8 mouse cellular contexts compared by ENCODE assay signal in genomic region chr7:24587330-24588105, GRCm38 (mm10). TPM values are rescaled to one million over a fixed set of nuclear protein-coding genes. Genes with fewer than 3 reads are reported as not detected.
DNase-seq lines count a peak whose midpoint lies in the region; ATAC-seq lines count a peak whose summit lies in the region.

Gene Ethe1 (plus strand): TSS chr7:24587543.
Gene Zfp575 (minus strand): TSS chr7:24587641.

- H3K4me3 ChIP-seq in erythroblast, embryonic 14.5 days (replicated peaks) = peak within 1 kb of the TSS; percentile 42
- H3K4me3 ChIP-seq in hindbrain, embryonic 16.5 days (ENCODE audit: low read length) = peak within 1 kb of the TSS; percentile 63
- peak within 1 kb of the TSS; percentile 56 for H3K4me3 ChIP-seq in limb, embryonic 10.5 days

- ATAC-seq in erythroblast, adult 5-6 weeks (replicated peaks; ENCODE audit: low FRiP score, poor library complexity, severe bottlenecking) = no peak
- ATAC-seq in hindbrain, embryonic 16.5 days = peak; percentile 80
- 0 out of 2 replicates have a peak, but pooled peaks have one; percentile 24 for ATAC-seq in monocyte, adult 5-6 weeks (replicated peaks; ENCODE audit: insufficient number of reproducible peaks, low FRiP score, low TSS enrichment, poor library complexity, severe bottlenecking)

- H3K9me3 ChIP-seq in erythroblast, embryonic 14.5 days (ENCODE audit: control insufficient read depth, low read length) = peaks cover 20% of the 10 kb centered on the region
- peaks cover 4% of the 10 kb centered on the region; the same call in 1 of the 2 replicates for H3K9me3 ChIP-seq in hindbrain, embryonic 16.5 days (ENCODE audit: control insufficient read depth, low read length)
- no peaks in the 10 kb centered on the region for H3K9me3 ChIP-seq in limb, embryonic 10.5 days (replicated peaks)

- peaks cover 47% of the 10 kb centered on the region for H3K4me1 ChIP-seq in erythroblast, embryonic 14.5 days (ENCODE audit: control insufficient read depth)
- H3K4me1 ChIP-seq in hindbrain, embryonic 16.5 days (ENCODE audit: control insufficient read depth, insufficient read depth, low read depth, low read length) = peaks cover 8% of the 10 kb centered on the region
- peaks cover 10% of the 10 kb centered on the region for H3K4me1 ChIP-seq in limb, embryonic 10.5 days

- DNase-seq in cerebellum, postnatal 10 days = peak; percentile 87 to 92
- DNase-seq in frontal cortex, postnatal 10 days (ENCODE audit: low spot score in 2 of 2) = peak; percentile 82 to 83
- peak; percentile 87 for DNase-seq in limb, embryonic 10.5 days (ENCODE audit: low spot score)
- peak; percentile 62 for DNase-seq in testis, postnatal 14 days (ENCODE audit: low spot score)

- peak within 1 kb of the TSS; percentile 74 for H3K4me2 ChIP-seq in hindbrain, embryonic 16.5 days (ENCODE audit: low read length)

- H3K36me3 ChIP-seq in erythroblast, embryonic 14.5 days (ENCODE audit: control insufficient read depth) = no peaks in the 10 kb centered on the region
- H3K36me3 ChIP-seq in hindbrain, embryonic 16.5 days (ENCODE audit: control insufficient read depth, insufficient read depth, low read length) = no peaks in the 10 kb centered on the region
- H3K36me3 ChIP-seq in limb, embryonic 10.5 days = no peaks in the 10 kb centered on the region

- 4% methylated on average over 30 of the region's 30 CpGs for WGBS in hindbrain, embryonic 16.5 days
- WGBS in limb, embryonic 10.5 days = 7% methylated on average over 30 of the region's 30 CpGs

- H3K27me3 ChIP-seq in erythroblast, embryonic 14.5 days (ENCODE audit: control insufficient read depth) = peaks cover 27% of the 10 kb centered on the region
- peaks cover 8% of the 10 kb centered on the region for H3K27me3 ChIP-seq in hindbrain, embryonic 16.5 days (replicated peaks; ENCODE audit: control insufficient read depth, insufficient read depth, low read length)
- peaks cover 44% of the 10 kb centered on the region for H3K27me3 ChIP-seq in limb, embryonic 10.5 days (ENCODE audit: low read depth, poor library complexity, severe bottlenecking)

- peak within 1 kb of the TSS; percentile 84 for H3K9ac ChIP-seq in hindbrain, embryonic 16.5 days (ENCODE audit: low read depth, low read length)

- H3K27ac ChIP-seq in hindbrain, embryonic 16.5 days (ENCODE audit: low read depth, low read length) = peak within 1 kb of the TSS; percentile 79
- peak within 1 kb of the TSS; percentile 77 for H3K27ac ChIP-seq in limb, embryonic 10.5 days

RNA-seq across cellular contexts. Expression of gene Ethe1, which starts in this region (rescaled TPM):
- 1.8 and 1.9 TPM in 2 replicates for polyA plus RNA-seq in erythroblast, embryonic 14.5 days (2012)
- 22.3 and 28.0 TPM in 2 replicates for total RNA-seq in erythroblast, adult 5-6 weeks (2015; ENCODE audit: low replicate concordance)
- 9.5 and 10.7 TPM in 2 replicates for total RNA-seq in erythroblast, adult 5-6 weeks (2017; ENCODE audit: low replicate concordance)
- polyA plus RNA-seq in hindbrain, embryonic 16.5 days (2015; fragmentation: Nextera tagmentation; extraction: Ambion mirVana) = 29.1 and 30.9 TPM in 2 replicates
- 27.1 and 31.9 TPM in 2 replicates for polyA plus RNA-seq in limb, embryonic 10.5 days (2016; fragmentation: Nextera tagmentation; extraction: Ambion mirVana)
- total RNA-seq in monocyte, adult 5-6 weeks (2017) = 4.8 to 9.7 TPM (median 7.9 TPM) in 3 replicates

RNA-seq across cellular contexts. Expression of gene Zfp575, which starts in this region (rescaled TPM):
- 0.08 TPM in 1 of 2 replicates, not detected in the other for polyA plus RNA-seq in erythroblast, embryonic 14.5 days (2012)
- not detected in 2 replicates for total RNA-seq in erythroblast, adult 5-6 weeks (2015; ENCODE audit: low replicate concordance)
- total RNA-seq in erythroblast, adult 5-6 weeks (2017; ENCODE audit: low replicate concordance) = not detected in 2 replicates
- 17.1 and 17.7 TPM in 2 replicates for polyA plus RNA-seq in hindbrain, embryonic 16.5 days (2015; fragmentation: Nextera tagmentation; extraction: Ambion mirVana)
- 1.6 and 2.6 TPM in 2 replicates for polyA plus RNA-seq in limb, embryonic 10.5 days (2016; fragmentation: Nextera tagmentation; extraction: Ambion mirVana)
- not detected in 3 replicates for total RNA-seq in monocyte, adult 5-6 weeks (2017)
